Mouse (Mus musculus) liver, adult 2 months (tissue): ENCODE measurements around the gene Prpf8. TPM values are rescaled to one million over a fixed set of nuclear protein-coding genes. Genes with fewer than 3 reads are reported as not detected.

Experiments
- DNase-seq: peaks from one replicate; pipeline ENCODE4 v3.0.0-alpha.2; 2011; ENCODE audit warnings: low read depth, low spot score; ENCODE audit errors: extremely low read depth
- H3K27ac ChIP-seq: fragments of 200-500 bp; replicated peaks from 2 replicates; pipeline ENCODE4 v1.5.1; 2012; ENCODE audit warnings: low read depth, mild to moderate bottlenecking, control low read depth, inconsistent platforms, low read length; ENCODE audit not compliant: insufficient read depth
- H3K27me3 ChIP-seq: fragments of 200-500 bp; 2 replicates; pipeline ENCODE4 v1.6.1; 2012; ENCODE audit warnings: mild to moderate bottlenecking, moderate library complexity, low read length, inconsistent platforms; ENCODE audit not compliant: control insufficient read depth, insufficient read depth
- H3K36me3 ChIP-seq: fragments of 200-500 bp; 2 replicates; pipeline ENCODE4 v1.6.1; 2012; ENCODE audit warnings: low read length, inconsistent platforms; ENCODE audit not compliant: control insufficient read depth, insufficient read depth
- H3K4me1 ChIP-seq: fragments of 200-500 bp; 2 replicates; pipeline ENCODE4 v1.6.1; 2011; ENCODE audit warnings: low read length; ENCODE audit not compliant: control insufficient read depth, insufficient read depth
- H3K4me3 ChIP-seq: fragments of 200-500 bp; 2 replicates; pipeline ENCODE4 v1.5.1; 2011; ENCODE audit warnings: low read depth, mild to moderate bottlenecking, control low read depth, low read length, moderate library complexity; ENCODE audit not compliant: insufficient read depth
- H3K79me2 ChIP-seq: fragments of 200-500 bp; 2 replicates; pipeline ENCODE4 v1.6.1; 2012; ENCODE audit warnings: inconsistent platforms, mild to moderate bottlenecking, low read length, moderate library complexity; ENCODE audit not compliant: control insufficient read depth, insufficient read depth
- H3K9ac ChIP-seq: fragments of 200-500 bp; 2 replicates; pipeline ENCODE4 v1.6.1; 2012; ENCODE audit warnings: low read depth, mild to moderate bottlenecking, control low read depth, inconsistent platforms, low read length
- CTCF ChIP-seq: fragments of 200-500 bp; IDR thresholded peaks from 2 replicates; pipeline ENCODE4 v1.5.1; 2011; ENCODE audit warnings: low read depth, low read length, control low read depth
- POLR2A ChIP-seq: fragments of 200-500 bp; IDR thresholded peaks from 2 replicates; pipeline ENCODE4 v1.6.1; 2011; ENCODE audit warnings: low read length, control low read depth; ENCODE audit not compliant: insufficient read depth; ENCODE audit errors: extremely low read depth
- WGBS: fragments of 180-500 bp; shearing (Covaris S2); methylation state at CpG from one replicate; pipeline ENCODE4 v1.1.7; 2018; 5-methylcytosine and 5-hydroxymethylcytosine counted together
- polyA plus RNA-seq: library from polyadenylated mRNA; depleted of rRNA; stranded (reverse); fragments of >200 nt; gene quantifications from 2 replicates; pipeline ENCODE4 v1.2.3, GENCODE M21; 2012
- total RNA-seq: library from RNA; depleted of rRNA; stranded (reverse); fragments of >200 nt; gene quantifications from 2 replicates; pipeline ENCODE4 v1.2.3, GENCODE M21; 2014

Prpf8 gene
- total and polyA plus RNA-seq, 2 experiments, result 63.3 to 72.8 TPM

GRCm38 (mm10) chr11:75441034-75441433 lies 45.6 kb upstream of the Prpf8 start:
- H3K36me3 ChIP-seq, result peaks cover 14% of the 10 kb centered on the region
- peaks cover 50% of the 10 kb centered on the region for H3K4me1 ChIP-seq
- WGBS, result 74% methylated on average over 7 of the region's 7 CpGs
- H3K27me3 ChIP-seq, result no peaks in the 10 kb centered on the region
- no peak for TF ChIP-seq POLR2A
- no peak for TF ChIP-seq CTCF
- H3K9ac ChIP-seq, result no peak overlapping the region
- H3K4me3 ChIP-seq, result no peak overlapping the region
- DNase-seq, result no peak
- peak overlapping the region; percentile 94 for H3K27ac ChIP-seq
- H3K79me2 ChIP-seq, result peaks cover 6% of the 10 kb centered on the region; the same call in 1 of the 2 replicates

- DNase-seq, result peak; percentile 71
- peak overlapping the region; percentile 94 for H3K27ac ChIP-seq
- H3K4me1 ChIP-seq, result peaks cover 48% of the 10 kb centered on the region
- H3K9ac ChIP-seq, result peak overlapping the region; percentile 34
- H3K36me3 ChIP-seq, result peaks cover 11% of the 10 kb centered on the region
- 24% methylated on average over 16 of the region's 16 CpGs for WGBS
- no peak overlapping the region for H3K4me3 ChIP-seq
- TF ChIP-seq CTCF (peak; percentile 36), POLR2A (no peak)
- no peaks in the 10 kb centered on the region for H3K27me3 ChIP-seq
- H3K79me2 ChIP-seq, result peaks cover 6% of the 10 kb centered on the region; the same call in 1 of the 2 replicates
These were observed 45.0 kb upstream of the Prpf8 start for GRCm38 (mm10) chr11:75441601-75442000.

GRCm38 (mm10) chr11:75443711-75444110 lies 42.9 kb upstream of the Prpf8 start:
- Histone ChIP-seq H3K27me3 (no peaks in the 10 kb centered on the region), H3K36me3 (peaks cover 16% of the 10 kb centered on the region; the same call in 1 of the 2 replicates), H3K9ac (peak overlapping the region; percentile 65), H3K79me2 (no peaks in the 10 kb centered on the region; the same call in 1 of the 2 replicates), H3K4me1 (peaks cover 38% of the 10 kb centered on the region), H3K4me3 (no peak overlapping the region), H3K27ac (peak overlapping the region; percentile 94)
- WGBS, result 16% methylated on average over 8 of the region's 8 CpGs
- peak; percentile 95 for DNase-seq
- TF ChIP-seq POLR2A, result 0 out of 2 replicates have a peak, but pooled peaks have one; percentile 28
- peak; percentile 27 for TF ChIP-seq CTCF

DNA sequence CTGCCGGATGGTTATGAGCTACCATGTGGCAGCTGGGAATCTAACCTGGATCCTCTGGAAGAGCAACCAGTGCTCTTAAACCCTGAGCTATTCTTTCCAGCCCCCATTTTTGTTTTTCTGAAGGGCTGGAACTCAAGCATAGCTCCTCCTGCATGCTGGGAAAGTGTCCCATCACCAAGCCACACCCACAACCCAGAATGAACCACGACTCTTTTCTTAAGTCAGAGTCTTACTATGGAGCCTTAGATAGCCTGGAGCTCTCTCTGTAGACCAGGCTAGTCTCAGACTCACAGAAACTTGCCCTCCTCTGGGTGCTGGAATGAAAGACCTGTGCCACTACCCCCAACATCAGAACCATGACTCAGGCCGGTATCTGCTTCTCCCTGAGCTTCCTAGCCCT lies 38.0 kb upstream of the Prpf8 start:
- H3K4me3 ChIP-seq, result no peak overlapping the region
- peaks cover 39% of the 10 kb centered on the region for H3K4me1 ChIP-seq
- no peak overlapping the region for H3K9ac ChIP-seq
- H3K36me3 ChIP-seq, result peaks cover 24% of the 10 kb centered on the region; the same call in 1 of the 2 replicates
- peaks cover 36% of the 10 kb centered on the region for H3K79me2 ChIP-seq
- 85% methylated on average over 3 of the region's 3 CpGs for WGBS
- no peak for DNase-seq
- TF ChIP-seq POLR2A, result no peak
- no peak for TF ChIP-seq CTCF
- no peak overlapping the region for H3K27ac ChIP-seq
- no peaks in the 10 kb centered on the region for H3K27me3 ChIP-seq

DNA sequence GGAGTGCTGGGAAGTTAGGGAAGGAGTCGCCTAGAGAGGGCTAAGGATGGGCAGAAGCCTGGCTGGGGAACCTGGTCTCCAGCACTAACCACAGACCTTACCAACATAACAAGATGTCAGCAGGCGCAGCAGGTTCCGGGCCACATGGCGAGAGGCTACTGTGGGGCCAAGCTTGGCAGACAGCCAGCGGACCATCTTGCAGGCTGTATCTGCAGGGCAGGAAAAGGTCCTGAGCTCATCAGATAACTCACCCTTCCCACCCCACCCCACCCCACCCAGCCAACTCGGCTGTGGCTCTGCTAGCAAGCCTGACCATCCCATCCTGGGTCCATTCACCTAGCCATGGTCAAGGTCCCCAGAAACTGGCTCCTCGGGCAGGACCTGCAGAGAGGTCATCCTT lies 36.9 kb upstream of the Prpf8 start:
- no peak overlapping the region for H3K9ac ChIP-seq
- no peak overlapping the region for H3K27ac ChIP-seq
- peaks cover 34% of the 10 kb centered on the region for H3K4me1 ChIP-seq
- no peak for DNase-seq
- WGBS, result 68% methylated on average over 7 of the region's 7 CpGs
- no peak overlapping the region for H3K4me3 ChIP-seq
- peaks cover 44% of the 10 kb centered on the region for H3K79me2 ChIP-seq
- H3K27me3 ChIP-seq, result no peaks in the 10 kb centered on the region
- H3K36me3 ChIP-seq, result peaks cover 24% of the 10 kb centered on the region; the same call in 1 of the 2 replicates
- TF ChIP-seq CTCF, result no peak
- TF ChIP-seq POLR2A, result no peak

GRCm38 (mm10) chr11:75450304-75450908 lies 36.2 kb upstream of the Prpf8 start:
- Histone ChIP-seq H3K4me1 (peaks cover 39% of the 10 kb centered on the region), H3K9ac (peak overlapping the region; percentile 20; the same call in 1 of the 2 replicates)

More at GRCm38 (mm10) chr11:75450304-75450908, 36.2 kb upstream of the Prpf8 start:
- 68% methylated on average over 8 of the region's 8 CpGs for WGBS
- Histone ChIP-seq H3K79me2 (peaks cover 44% of the 10 kb centered on the region), H3K27ac (no peak overlapping the region), H3K4me3 (no peak overlapping the region), H3K36me3 (peaks cover 20% of the 10 kb centered on the region; the same call in 1 of the 2 replicates), H3K27me3 (no peaks in the 10 kb centered on the region)
- DNase-seq, result no peak
- TF ChIP-seq POLR2A (no peak), CTCF (no peak)
